Mouse (Mus musculus): ENCODE data around the gene Apoh.

DNA sequence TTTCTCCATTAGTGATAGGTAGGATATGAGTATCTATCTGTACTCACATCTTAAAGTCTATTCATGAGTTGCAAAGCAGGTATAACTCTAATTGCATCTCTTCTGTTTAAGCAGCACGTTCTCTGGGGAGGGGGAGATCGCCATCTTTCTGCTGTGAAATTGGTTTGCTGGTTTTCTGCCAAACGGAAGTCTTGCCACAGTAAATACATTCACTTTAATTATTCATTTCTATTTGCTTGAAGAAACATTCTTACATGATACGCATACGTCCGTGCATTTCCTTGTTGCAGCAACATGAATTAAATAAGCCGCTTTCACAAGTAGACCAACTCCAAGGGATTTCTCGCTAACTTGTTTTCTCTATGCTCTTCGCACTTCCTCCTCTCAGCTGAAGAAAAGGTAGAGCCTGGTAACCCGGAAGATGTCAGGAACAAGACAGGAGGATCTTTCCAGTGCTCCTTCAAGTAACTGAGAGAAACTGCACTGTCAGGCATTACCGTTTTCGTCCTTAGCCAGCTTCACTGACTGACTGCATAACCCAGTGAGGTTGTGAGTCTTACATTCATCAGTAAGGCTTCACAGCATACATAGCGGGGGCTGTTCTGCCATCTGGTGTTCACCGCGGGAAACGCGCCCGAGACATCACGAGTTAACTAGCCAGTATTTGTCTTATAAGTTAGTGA, 34.7 kb downstream of the Apoh start:
- TF ChIP-seq GATA1 (IDR thresholded peaks at IDR 0.05; ENCODE audit: low read length): no peak
- no peak for TF ChIP-seq TAL1 (IDR thresholded peaks at IDR 0.05; ENCODE audit: low read length)

All from erythroblast, embryonic 14.5 days (primary cell).